Mouse (Mus musculus): Measurements from ENCODE around the gene Wasf2.
"Not testable (repeated sequence)": the region's sequence is repeated elsewhere in the genome, so short reads cannot be mapped to it uniquely, and the experiment has no call there.

Wasf2 gene

GRCm38 (mm10) chr4:133096671-133097070, 33.6 kb upstream of the Wasf2 start:
- not testable (repeated sequence) for DNase-seq (ENCODE audit: low spot score)

- DNase-seq (ENCODE audit: low spot score), result no peak
Observed at GRCm38 (mm10) chr4:133101751-133102150, 28.6 kb upstream of the Wasf2 start.

- DNase-seq (ENCODE audit: low spot score), result peak; percentile 38
Observed at GRCm38 (mm10) chr4:133103525-133104193, 26.6 kb upstream of the Wasf2 start.

- DNase-seq (ENCODE audit: low spot score), result no peak
Observed at GRCm38 (mm10) chr4:133104194-133104569, 26.1 kb upstream of the Wasf2 start.

GRCm38 (mm10) chr4:133106691-133107090, 23.6 kb upstream of the Wasf2 start:
- no peak for DNase-seq (ENCODE audit: low spot score)

- DNase-seq (ENCODE audit: low spot score), result peak; percentile 45
Observed at GRCm38 (mm10) chr4:133107788-133108281, 22.5 kb upstream of the Wasf2 start.

GRCm38 (mm10) chr4:133108481-133109334, 21.6 kb upstream of the Wasf2 start:
- DNase-seq (ENCODE audit: low spot score), result no peak

GRCm38 (mm10) chr4:133109335-133109801, 20.9 kb upstream of the Wasf2 start:
- no peak for DNase-seq (ENCODE audit: low spot score)

GRCm38 (mm10) chr4:133112175-133112838, 18.0 kb upstream of the Wasf2 start:
- DNase-seq (ENCODE audit: low spot score), result no peak

- DNase-seq (ENCODE audit: low spot score), result no peak
Observed at GRCm38 (mm10) chr4:133113351-133113882, 16.9 kb upstream of the Wasf2 start.

GRCm38 (mm10) chr4:133114762-133115161, 15.5 kb upstream of the Wasf2 start:
- DNase-seq (ENCODE audit: low spot score), result no peak

- no peak for DNase-seq (ENCODE audit: low spot score)
Observed at GRCm38 (mm10) chr4:133115721-133116429, 14.4 kb upstream of the Wasf2 start.

- DNase-seq (ENCODE audit: low spot score), result no peak
Observed at GRCm38 (mm10) chr4:133116756-133117470, 13.4 kb upstream of the Wasf2 start.

- DNase-seq (ENCODE audit: low spot score), result peak; percentile 64
Observed at GRCm38 (mm10) chr4:133117556-133118411, 12.5 kb upstream of the Wasf2 start.

GRCm38 (mm10) chr4:133118775-133119375, 11.4 kb upstream of the Wasf2 start:
- DNase-seq (ENCODE audit: low spot score), result no peak

- no peak for DNase-seq (ENCODE audit: low spot score)
Observed at GRCm38 (mm10) chr4:133119579-133119978, 10.7 kb upstream of the Wasf2 start.

GRCm38 (mm10) chr4:133120833-133121321, 9.4 kb upstream of the Wasf2 start:
- DNase-seq (ENCODE audit: low spot score), result no peak

GRCm38 (mm10) chr4:133121416-133121815, 8.9 kb upstream of the Wasf2 start:
- no peak for DNase-seq (ENCODE audit: low spot score)

- DNase-seq (ENCODE audit: low spot score), result no peak
Observed at GRCm38 (mm10) chr4:133121974-133122637, 8.2 kb upstream of the Wasf2 start.

Data from yolk sac, embryonic 10.5 days (tissue).